Mouse (Mus musculus): ENCODE results near the gene Abhd17c. TPM values are rescaled to one million over a fixed set of nuclear protein-coding genes. Genes with fewer than 3 reads are reported as not detected.

The Abhd17c gene
- polyA plus RNA-seq, 1 experiment from 2014 or later, result 41.9 TPM

- WGBS, result 65% methylated on average over 4 of the region's 4 CpGs
- no peak overlapping the region for H3K27ac ChIP-seq (replicated peaks)
- peaks cover 15% of the 10 kb centered on the region for H3K36me3 ChIP-seq (replicated peaks)
- H3K4me1 ChIP-seq, result peaks cover 59% of the 10 kb centered on the region
- peak overlapping the region; percentile 92 for H3K4me3 ChIP-seq
- no peaks in the 10 kb centered on the region for H3K9me3 ChIP-seq
- DNase-seq (ENCODE audit: low spot score), result no peak
- no peaks in the 10 kb centered on the region for H3K27me3 ChIP-seq (replicated peaks; ENCODE audit: low read depth, poor library complexity, severe bottlenecking)
These were observed 1.9 kb downstream of the Abhd17c start for GRCm38 (mm10) chr7:84149821-84150220.

GRCm38 (mm10) chr7:84148896-84149295 lies 2.8 kb downstream of the Abhd17c start:
- H3K27me3 ChIP-seq (replicated peaks; ENCODE audit: low read depth, poor library complexity, severe bottlenecking), result no peaks in the 10 kb centered on the region
- no peak for DNase-seq (ENCODE audit: low spot score)
- 90% methylated on average over 3 of the region's 3 CpGs for WGBS
- peak overlapping the region; percentile 92; the same call in 1 of the 2 replicates for H3K4me3 ChIP-seq
- H3K9me3 ChIP-seq, result no peaks in the 10 kb centered on the region
- no peak overlapping the region for H3K27ac ChIP-seq (replicated peaks)
- H3K36me3 ChIP-seq (replicated peaks), result peaks cover 15% of the 10 kb centered on the region
- H3K4me1 ChIP-seq, result peaks cover 68% of the 10 kb centered on the region

DNA sequence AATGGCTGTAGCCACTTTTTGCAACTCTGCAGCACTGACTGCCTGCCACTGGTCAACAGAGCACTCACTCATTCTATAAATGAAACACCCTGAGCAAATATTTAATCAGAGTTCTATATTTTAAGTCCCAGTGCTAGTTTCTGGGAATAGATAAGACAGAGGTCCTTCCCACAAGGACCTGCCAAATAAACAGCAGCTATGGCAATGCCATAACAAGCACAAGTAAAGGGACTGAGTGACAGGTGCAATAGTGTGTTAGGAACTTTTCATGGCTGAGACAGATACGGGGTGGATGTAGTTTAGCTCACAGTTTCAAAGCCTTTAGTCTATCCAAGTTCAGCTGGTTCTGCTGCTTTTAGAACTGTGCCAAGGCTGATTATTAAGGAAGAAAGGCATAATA lies 3.9 kb downstream of the Abhd17c start:
- Histone ChIP-seq H3K36me3 (replicated peaks) (peaks cover 15% of the 10 kb centered on the region), H3K4me3 (no peak overlapping the region), H3K4me1 (peaks cover 79% of the 10 kb centered on the region), H3K27ac (replicated peaks) (no peak overlapping the region), H3K27me3 (replicated peaks; ENCODE audit: low read depth, poor library complexity, severe bottlenecking) (no peaks in the 10 kb centered on the region), H3K9me3 (no peaks in the 10 kb centered on the region)
- no peak for DNase-seq (ENCODE audit: low spot score)
- 92% methylated on average over 1 of the region's 1 CpGs for WGBS

GRCm38 (mm10) chr7:84145633-84146032 lies 6.1 kb downstream of the Abhd17c start:
- 67% methylated on average over 2 of the region's 2 CpGs for WGBS
- no peaks in the 10 kb centered on the region for H3K9me3 ChIP-seq
- peaks cover 15% of the 10 kb centered on the region for H3K36me3 ChIP-seq (replicated peaks)
- no peak for DNase-seq (ENCODE audit: low spot score)
- H3K4me3 ChIP-seq, result no peak overlapping the region
- H3K27me3 ChIP-seq (replicated peaks; ENCODE audit: low read depth, poor library complexity, severe bottlenecking), result no peaks in the 10 kb centered on the region
- peaks cover 84% of the 10 kb centered on the region for H3K4me1 ChIP-seq
- no peak overlapping the region for H3K27ac ChIP-seq (replicated peaks)

DNA sequence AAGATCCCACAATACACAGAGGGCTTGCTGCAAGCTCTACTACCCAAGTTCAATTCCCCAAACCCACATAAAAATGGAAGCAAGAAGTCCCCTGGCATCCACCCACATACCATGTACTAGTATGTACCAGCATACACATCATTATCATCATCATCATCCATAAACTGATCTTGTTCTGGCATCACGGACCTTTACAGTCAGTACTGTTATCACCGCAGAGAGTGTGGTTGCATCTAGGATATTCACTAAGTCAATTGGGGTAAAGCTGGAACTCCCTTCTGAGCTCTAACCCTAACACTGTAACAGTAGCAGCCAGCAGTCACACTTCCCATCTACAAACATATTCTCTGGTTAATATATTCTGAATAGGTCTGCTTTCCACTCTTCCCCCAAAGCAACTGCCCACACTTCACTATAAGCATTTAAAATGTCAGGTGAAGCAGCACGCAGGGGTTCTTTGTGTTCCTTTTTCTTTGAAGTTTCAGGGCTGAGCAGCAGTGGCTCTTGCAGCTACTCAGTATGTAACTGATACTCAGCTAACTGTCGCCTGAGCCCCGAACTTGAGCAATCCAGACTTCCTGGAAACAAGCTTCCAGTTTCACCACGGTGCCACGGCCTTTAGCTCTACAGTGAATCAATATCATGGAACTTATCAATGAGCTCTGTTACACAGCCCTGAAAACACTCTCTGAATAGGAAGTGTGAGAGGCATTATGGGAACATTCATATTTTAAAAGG lies 8.8 kb downstream of the Abhd17c start:
- peaks cover 78% of the 10 kb centered on the region for H3K4me1 ChIP-seq
- DNase-seq (ENCODE audit: low spot score), result peak; percentile 28

DNA sequence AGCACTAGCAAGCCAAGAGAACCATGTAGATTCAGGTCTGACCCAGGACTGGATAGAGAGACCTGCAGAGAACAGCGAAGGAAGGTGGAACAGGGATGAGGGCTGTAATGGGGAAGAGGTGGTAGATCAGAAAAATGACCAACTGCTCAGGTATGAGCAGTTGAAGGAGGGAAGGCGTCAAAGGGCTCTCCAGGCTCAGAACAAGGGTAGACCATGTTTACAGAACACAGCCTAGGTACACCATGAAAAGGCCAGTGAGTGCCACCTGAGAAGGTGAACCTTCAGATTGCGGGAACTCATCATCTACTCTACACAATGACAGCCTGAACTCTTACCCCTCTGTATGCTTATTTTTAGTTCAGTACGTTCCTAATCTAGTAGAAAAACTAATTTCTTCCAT lies 9.5 kb downstream of the Abhd17c start:
- no peak overlapping the region for H3K4me3 ChIP-seq
- WGBS, result 90% methylated on average over 4 of the region's 4 CpGs

More for the DNA sequence above, 8.8 kb downstream of the Abhd17c start:
- Histone ChIP-seq H3K36me3 (replicated peaks) (peaks cover 2% of the 10 kb centered on the region), H3K4me3 (0 out of 2 replicates have a peak overlapping the region, but pooled peaks have one; percentile 0), H3K27ac (replicated peaks) (0 out of 2 replicates have a peak overlapping the region, but pooled peaks have one; percentile 31), H3K27me3 (replicated peaks; ENCODE audit: low read depth, poor library complexity, severe bottlenecking) (no peaks in the 10 kb centered on the region), H3K9me3 (no peaks in the 10 kb centered on the region)
- WGBS, result 50% methylated on average over 7 of the region's 7 CpGs

GRCm38 (mm10) chr7:84139566-84139965 lies 12.1 kb downstream of the Abhd17c start:
- DNase-seq (ENCODE audit: low spot score), result no peak
- no peaks in the 10 kb centered on the region for H3K36me3 ChIP-seq (replicated peaks)
- no peak overlapping the region for H3K4me3 ChIP-seq
- H3K27ac ChIP-seq (replicated peaks), result no peak overlapping the region
- peaks cover 52% of the 10 kb centered on the region for H3K4me1 ChIP-seq
- no peaks in the 10 kb centered on the region for H3K9me3 ChIP-seq
- WGBS, result 61% methylated on average over 4 of the region's 4 CpGs
- no peaks in the 10 kb centered on the region for H3K27me3 ChIP-seq (replicated peaks; ENCODE audit: low read depth, poor library complexity, severe bottlenecking)

More for the DNA sequence above, 9.5 kb downstream of the Abhd17c start:
- H3K27me3 ChIP-seq (replicated peaks; ENCODE audit: low read depth, poor library complexity, severe bottlenecking), result no peaks in the 10 kb centered on the region
- H3K9me3 ChIP-seq, result no peaks in the 10 kb centered on the region
- no peaks in the 10 kb centered on the region for H3K36me3 ChIP-seq (replicated peaks)
- no peak overlapping the region for H3K27ac ChIP-seq (replicated peaks)
- peaks cover 73% of the 10 kb centered on the region for H3K4me1 ChIP-seq
- no peak for DNase-seq (ENCODE audit: low spot score)

DNA sequence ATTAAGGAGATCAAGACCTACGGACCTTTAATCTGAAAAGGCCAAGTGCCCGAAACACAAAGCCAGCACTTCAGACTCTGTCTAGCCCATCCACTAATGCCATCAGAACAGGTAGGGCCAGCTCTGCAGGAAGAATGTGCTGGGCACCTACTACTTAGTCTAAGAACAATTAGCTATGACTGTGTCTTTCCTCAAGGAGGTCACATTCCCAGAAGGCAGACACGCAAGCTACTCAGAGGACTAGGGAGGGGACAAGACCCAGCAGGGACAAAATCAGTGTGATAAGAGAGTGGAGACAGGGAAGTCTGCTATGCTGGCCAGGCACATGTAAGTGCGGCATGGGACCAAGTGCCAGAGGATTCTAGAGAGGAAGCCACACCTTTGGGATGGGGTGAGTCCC lies 13.0 kb downstream of the Abhd17c start:
- Histone ChIP-seq H3K27me3 (replicated peaks; ENCODE audit: low read depth, poor library complexity, severe bottlenecking) (no peaks in the 10 kb centered on the region), H3K36me3 (replicated peaks) (no peaks in the 10 kb centered on the region), H3K4me1 (peaks cover 44% of the 10 kb centered on the region), H3K9me3 (no peaks in the 10 kb centered on the region), H3K27ac (replicated peaks) (no peak overlapping the region), H3K4me3 (no peak overlapping the region)
- no peak for DNase-seq (ENCODE audit: low spot score)
- 71% methylated on average over 4 of the region's 4 CpGs for WGBS

GRCm38 (mm10) chr7:84137779-84138178 lies 13.9 kb downstream of the Abhd17c start:
- WGBS, result 92% methylated on average over 3 of the region's 3 CpGs
- Histone ChIP-seq H3K4me1 (peaks cover 34% of the 10 kb centered on the region), H3K36me3 (replicated peaks) (no peaks in the 10 kb centered on the region), H3K27me3 (replicated peaks; ENCODE audit: low read depth, poor library complexity, severe bottlenecking) (no peaks in the 10 kb centered on the region), H3K4me3 (no peak overlapping the region), H3K27ac (replicated peaks) (no peak overlapping the region), H3K9me3 (no peaks in the 10 kb centered on the region)
- DNase-seq (ENCODE audit: low spot score), result no peak

DNA sequence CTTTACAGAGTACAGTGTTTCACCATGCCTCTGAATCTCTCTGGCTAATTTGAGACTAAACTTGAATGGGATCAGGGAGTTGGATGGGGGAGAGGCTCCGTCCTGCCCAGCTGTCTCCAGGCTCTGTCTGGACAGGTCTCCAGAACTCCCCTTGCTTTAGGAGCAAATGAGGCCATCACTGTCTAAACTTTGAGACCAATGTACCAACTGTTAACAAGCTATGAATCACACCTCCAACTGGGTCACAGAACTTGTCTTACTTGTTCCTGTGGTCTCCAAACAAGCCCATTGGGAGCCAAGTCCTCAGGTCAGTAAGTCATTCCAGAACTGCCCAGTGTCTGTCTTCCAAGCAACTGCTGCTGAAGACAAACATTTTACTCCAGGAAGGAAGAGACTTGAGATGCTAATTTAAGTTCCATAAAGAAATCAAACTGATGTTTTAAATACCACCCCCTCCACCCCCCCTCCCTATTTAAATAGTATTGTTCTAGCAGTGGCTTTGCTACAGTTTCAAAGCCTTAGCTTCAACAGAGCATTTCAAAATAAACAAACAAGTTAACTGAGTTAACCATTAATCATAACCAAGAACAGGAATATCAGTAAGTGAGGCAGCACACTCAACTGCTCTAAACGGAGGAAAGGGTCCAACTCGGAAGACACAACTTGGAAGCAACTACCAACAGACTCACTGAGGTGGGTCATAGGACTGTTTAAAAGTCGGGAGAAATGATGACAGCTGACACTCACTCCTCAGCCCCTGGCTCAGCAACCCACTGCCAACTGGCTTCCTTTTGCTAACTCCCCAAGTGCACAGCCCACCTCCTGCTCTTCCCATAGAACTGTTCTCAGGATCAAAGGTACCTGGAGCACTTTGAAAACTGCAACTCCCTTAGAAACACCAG lies 15.6 kb downstream of the Abhd17c start:
- H3K27ac ChIP-seq (replicated peaks), result no peak overlapping the region
- H3K4me3 ChIP-seq, result no peak overlapping the region
- no peaks in the 10 kb centered on the region for H3K36me3 ChIP-seq (replicated peaks)
- H3K9me3 ChIP-seq, result no peaks in the 10 kb centered on the region
- DNase-seq (ENCODE audit: low spot score), result no peak
- peaks cover 27% of the 10 kb centered on the region for H3K4me1 ChIP-seq
- 77% methylated on average over 4 of the region's 4 CpGs for WGBS
- H3K27me3 ChIP-seq (replicated peaks; ENCODE audit: low read depth, poor library complexity, severe bottlenecking), result no peaks in the 10 kb centered on the region

DNA sequence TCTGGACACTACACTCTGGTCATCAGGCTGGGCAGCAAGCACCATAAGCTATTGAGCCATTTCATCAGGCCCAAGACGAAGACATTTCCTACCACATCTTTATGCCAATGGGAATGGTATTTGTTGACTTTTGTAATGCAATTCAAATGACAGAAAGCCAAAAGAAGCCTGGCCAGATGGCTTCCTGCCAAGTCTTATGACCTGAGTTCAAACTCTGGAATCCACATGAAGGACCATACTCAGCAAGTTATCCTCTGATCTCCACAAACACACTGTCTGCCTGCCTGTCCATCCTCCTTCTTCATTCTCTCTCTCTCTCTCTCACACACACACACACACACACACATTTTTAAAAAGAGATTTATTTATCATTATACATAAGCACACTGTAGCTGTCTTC lies 19.0 kb downstream of the Abhd17c start:
- Histone ChIP-seq H3K4me3 (no peak overlapping the region), H3K4me1 (peaks cover 28% of the 10 kb centered on the region), H3K27me3 (replicated peaks; ENCODE audit: low read depth, poor library complexity, severe bottlenecking) (no peaks in the 10 kb centered on the region), H3K9me3 (no peaks in the 10 kb centered on the region), H3K27ac (replicated peaks) (no peak overlapping the region), H3K36me3 (replicated peaks) (no peaks in the 10 kb centered on the region)
- WGBS, result 86% methylated on average over 1 of the region's 1 CpGs
- DNase-seq (ENCODE audit: low spot score), result no peak

- peaks cover 28% of the 10 kb centered on the region for H3K4me1 ChIP-seq
- H3K9me3 ChIP-seq, result no peaks in the 10 kb centered on the region
- no peak for DNase-seq (ENCODE audit: low spot score)
- no peaks in the 10 kb centered on the region for H3K36me3 ChIP-seq (replicated peaks)
- 81% methylated on average over 4 of the region's 4 CpGs for WGBS
- no peak overlapping the region for H3K27ac ChIP-seq (replicated peaks)
- H3K27me3 ChIP-seq (replicated peaks; ENCODE audit: low read depth, poor library complexity, severe bottlenecking), result no peaks in the 10 kb centered on the region
- H3K4me3 ChIP-seq, result no peak overlapping the region
These were observed 20.0 kb downstream of the Abhd17c start for GRCm38 (mm10) chr7:84131736-84132135.
